Mouse (Mus musculus) adrenal gland, postnatal 14 days (tissue): ENCODE results near the gene Kif13a. TPM values are rescaled to one million over a fixed set of nuclear protein-coding genes. Genes with fewer than 3 reads are reported as not detected.

Source experiments
- DNase-seq: peaks from one replicate; pipeline ENCODE4 v3.0.0; 2021; ENCODE audit warnings: mixed read lengths
- total RNA-seq: library from RNA; stranded (reverse); gene quantifications from 2 replicates; pipeline ENCODE4 v1.2.3, GENCODE M21; 2021

The Kif13a gene
- total RNA-seq, 1 experiment from 2014 or later, result 32.3 TPM

DNA sequence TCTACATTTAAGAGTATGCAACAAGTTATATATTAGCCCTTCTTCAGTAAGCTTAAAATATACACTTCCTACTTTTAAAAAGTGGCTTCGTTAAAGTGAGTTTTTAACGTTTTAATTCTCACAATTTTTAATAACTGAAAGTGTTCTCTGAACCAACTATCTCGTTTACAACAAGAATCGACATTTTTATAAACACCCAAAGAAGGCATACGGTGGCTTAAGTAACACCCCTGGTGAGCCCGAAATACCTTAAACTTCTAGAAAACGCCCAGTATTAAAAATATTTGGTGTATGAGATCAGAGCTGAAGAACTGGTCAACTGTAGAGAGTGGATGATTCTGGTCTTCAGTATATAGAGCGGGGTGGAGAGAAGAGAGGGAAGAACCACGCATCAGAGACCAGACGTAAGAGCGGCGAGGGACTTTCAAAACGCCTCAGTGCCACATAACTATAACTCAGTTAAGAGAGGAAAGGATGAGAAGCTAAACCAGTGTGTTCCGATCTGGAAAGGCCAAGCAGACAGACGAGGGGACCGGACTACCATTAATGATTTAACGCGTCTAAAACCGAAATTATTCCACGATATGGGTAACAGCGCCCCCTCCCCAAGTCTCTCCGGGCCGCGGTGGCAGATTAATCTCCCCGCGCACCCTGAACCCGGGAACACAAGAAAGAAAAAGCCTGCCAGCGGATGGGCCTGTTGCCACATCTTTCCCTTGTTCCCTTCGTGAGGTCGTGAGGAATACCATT, 203.2 kb downstream of the Kif13a start:
- DNase-seq, result peak; percentile 25

DNA sequence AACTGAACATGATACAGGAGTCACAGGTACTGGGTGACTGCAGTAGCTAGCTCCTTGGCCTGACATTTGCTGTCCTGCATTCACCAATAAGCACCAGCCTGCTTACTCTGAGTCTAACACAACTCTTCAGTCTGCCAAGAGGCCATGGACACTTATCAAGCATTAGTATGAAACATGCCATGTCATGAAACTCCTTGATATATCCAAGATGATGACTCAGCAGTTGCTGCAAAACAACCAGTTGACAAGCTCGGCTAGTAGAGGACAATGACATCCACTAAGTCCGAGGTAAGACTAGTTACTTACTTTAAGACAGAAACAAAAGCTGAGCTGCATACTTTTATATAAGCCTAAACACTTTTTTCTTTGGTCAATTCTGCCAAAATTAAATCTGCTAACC, 204.4 kb downstream of the Kif13a start:
- peak; percentile 20 for DNase-seq

DNA sequence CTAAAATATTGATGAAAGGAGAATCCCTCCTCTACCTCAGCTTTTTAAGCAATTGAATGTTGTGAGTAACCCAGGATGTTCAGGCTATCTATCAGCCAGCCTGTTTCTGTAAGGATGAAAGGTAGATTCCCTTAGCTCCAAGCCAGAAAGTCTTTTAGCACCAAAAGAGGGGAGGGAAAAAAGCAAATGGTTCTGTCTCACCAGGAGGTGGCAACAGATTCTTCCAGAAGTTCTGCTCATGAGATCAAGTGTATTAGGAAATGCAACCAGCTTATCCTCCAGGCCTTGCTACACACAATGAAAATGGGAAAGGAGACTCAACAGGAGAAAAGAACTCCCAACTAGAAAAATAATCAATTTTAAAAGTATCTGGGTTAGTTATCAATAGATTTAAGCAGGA, 205.3 kb downstream of the Kif13a start:
- DNase-seq, result no peak

DNA sequence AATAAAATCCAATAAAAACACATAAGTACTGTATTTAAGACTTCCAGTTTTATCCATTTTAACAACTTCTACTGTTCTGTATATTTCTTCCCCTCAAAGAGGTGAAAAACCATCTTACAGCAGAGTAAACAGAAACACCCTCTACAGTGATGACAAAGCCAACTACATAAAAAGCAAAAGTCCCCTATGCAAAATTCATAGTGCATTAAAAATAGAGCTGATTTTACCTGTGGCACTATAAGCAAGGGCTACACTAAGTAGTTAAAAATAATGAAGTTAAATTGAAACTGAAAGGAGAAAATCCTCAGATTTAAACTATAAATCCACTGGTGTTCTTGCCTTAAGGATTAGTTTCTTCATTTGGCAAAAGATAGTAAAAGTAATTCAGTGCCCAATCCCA, 208.7 kb downstream of the Kif13a start:
- no peak for DNase-seq

DNA sequence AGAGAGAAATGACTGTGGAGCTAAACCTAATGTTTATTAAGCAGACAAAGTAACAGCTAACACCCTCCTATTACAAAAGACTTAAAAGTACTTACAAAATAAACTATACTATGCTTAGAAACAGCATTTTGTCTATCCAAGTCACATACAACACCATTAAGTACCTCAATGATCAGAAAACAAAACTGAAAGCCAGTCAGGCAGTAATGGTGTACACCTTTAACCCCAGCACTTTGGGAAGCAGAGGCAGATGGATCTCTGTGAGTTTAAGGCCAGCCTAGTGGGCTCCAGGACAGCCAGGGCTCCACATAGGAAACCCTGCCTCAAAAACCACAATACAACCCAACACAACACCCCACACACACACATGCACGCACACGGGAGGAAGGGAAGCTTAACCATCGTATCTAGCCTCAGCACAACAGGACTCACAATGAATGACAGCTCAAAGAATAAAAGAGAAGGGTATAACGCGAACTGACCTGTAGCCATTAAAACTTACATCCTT, 210.7 kb downstream of the Kif13a start:
- no peak for DNase-seq

DNA sequence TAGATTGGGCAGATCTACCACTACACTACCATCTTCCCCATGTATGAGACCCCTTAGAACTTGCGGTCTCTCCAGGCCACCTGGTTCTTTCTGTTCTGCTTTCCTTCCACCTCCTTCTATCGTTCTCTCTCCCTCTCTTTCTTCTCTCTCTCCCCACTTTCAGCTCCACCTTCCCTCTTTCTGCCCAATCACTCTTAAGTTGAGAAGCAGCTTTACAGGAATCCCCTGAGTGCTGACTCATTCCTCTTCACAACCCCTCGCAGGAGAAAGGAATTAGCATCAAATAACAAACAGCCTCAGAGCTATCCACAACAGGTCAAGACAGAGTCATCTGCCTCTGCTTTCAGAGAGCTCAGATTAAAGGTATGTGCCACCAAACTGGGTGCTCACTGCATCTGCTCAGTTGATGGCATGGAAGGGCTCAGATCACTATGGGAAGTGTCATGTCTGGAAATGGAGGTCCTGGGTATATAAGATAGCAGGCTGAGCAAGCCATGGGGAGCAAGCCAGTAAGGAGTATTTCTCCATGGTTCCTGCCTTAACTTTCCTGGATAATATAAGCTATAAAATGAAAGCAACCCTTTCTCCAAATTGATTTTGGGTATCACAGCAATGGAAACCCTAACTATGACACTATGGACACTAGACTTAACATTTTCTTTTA, 213.6 kb downstream of the Kif13a start:
- no peak for DNase-seq

DNA sequence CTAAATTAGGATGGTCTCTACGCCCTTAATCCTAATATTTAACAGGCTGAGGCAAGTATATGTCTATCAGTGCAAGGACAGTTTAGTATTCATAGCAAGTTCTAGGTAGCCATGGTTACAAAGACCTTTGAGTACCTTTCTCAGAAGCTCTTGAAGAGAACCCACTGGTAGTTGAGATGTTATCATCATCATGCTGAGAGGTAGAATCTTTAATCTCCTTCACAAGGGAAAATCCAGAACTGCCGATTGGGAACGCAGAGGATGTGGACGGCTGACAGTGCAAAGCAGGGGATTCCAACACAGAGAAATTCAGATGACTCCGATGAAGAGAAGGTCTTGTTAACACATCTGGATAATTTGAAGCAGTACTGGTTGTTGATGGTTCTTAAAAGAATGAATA, 216.2 kb downstream of the Kif13a start:
- no peak for DNase-seq

DNA sequence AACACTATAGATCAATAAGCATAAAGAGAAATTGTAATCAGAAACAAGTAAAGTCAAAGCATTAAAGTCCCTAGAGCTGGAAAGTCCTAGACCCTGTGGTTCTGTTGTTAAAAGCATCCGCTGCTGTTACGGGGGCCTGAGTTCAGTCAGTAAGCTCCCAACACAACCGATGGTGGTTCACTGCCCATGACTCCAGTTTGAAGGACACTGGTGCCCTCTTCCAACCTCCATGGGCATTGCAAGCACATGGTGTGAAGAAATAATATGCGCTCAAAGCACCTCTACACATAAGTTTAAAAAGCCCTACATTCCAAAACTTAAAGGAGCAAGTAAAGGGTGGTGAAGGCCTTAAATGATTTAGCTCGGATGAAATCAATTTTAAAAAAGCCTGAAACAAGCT, 226.5 kb downstream of the Kif13a start:
- no peak for DNase-seq

DNA sequence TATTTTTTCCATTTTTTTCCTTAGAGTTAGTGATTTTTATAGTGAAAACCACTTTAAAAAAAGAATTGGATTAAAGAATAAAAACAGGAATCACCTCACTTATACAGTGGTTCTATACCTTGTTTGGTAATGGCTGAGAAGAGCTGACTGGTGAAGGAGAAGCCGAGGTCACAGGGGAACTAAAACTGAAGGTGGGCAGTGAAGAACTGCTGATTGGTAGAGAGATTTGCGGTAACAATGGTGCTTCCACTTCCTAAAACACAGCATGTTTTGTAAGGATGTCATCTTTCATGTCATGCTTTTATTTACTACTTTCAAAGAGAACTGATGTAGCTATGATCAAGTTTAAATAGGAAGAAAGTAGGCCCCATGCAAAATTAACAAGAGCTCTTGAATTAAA, 228.2 kb downstream of the Kif13a start:
- no peak for DNase-seq

DNA sequence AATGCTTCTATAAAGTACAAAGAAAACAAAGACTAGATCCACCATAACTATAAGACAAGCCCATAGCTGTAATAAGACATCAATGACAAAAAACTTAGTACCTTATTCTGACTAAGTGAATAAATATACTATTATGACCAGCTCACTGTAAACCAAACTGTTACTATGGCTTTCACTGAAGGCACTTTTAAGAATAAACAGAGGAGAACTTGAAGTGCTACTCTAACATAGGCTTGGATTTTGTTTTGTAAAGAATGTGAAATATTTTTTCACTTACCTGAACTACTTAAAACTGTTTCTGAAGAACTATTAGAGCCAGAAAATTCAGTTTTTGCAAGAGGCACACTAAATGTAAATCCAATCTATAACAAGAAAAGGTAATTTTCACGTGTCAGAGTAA, 230.3 kb downstream of the Kif13a start:
- no peak for DNase-seq

Other genes starting within 250 kb of the Kif13a start
- 62.9 and 63.4 TPM in 2 replicates for gene Nup153, start 201.9 kb downstream of the Kif13a start, total RNA-seq
- gene Nhlrc1, start 85.0 kb upstream of the Kif13a start, total RNA-seq, result 3.3 and 4.0 TPM in 2 replicates
- gene Kdm1b, start 113.6 kb upstream of the Kif13a start, total RNA-seq, result 8.9 and 9.3 TPM in 2 replicates
- 9.1 and 13.8 TPM in 2 replicates for gene Tpmt, start 114.9 kb upstream of the Kif13a start, total RNA-seq
- gene Dek, start 176.3 kb upstream of the Kif13a start, total RNA-seq, result 99.4 and 99.5 TPM in 2 replicates
- gene Rnf144b, start 192.8 kb upstream of the Kif13a start, total RNA-seq, result 8.9 and 11.7 TPM in 2 replicates